In the genomic region with DNA sequence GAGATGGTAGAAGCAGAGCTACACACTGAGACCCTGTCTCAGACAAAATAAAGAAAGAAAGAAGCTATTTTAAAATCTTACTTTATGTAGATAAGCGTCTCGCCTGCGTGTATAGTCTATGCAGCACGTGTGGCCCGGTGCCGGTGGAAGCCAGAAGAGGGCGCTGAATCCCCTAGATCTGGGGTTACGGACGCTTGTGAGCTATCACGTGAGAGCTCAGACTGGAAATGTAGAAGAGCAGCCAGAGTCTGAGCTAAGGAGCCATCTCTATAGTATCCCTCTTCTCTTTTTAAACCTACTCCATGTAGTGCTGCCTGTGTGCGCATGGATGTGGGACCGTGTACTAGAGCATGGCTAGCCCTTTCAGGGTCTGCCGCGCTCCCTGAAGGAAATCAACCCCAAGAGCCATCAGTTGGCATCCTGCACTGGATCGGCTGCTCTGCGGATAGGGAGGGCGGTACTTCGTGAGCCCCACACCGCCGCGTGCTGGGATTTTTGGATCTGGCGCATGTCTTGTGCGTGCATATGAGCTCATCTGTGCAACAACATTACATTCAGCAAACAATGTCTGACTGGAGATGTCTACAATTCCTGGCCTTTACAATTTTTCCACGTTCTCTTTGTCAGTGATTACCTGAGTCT, we compare ENCODE assay signal across 7 mouse cellular contexts. TPM values are rescaled to one million over a fixed set of nuclear protein-coding genes. Genes with fewer than 3 reads are reported as not detected.
DNase-seq lines count a peak whose midpoint lies in the region; ATAC-seq lines count a peak whose summit lies in the region.

No protein-coding gene starts in this region.

- DNase-seq in urinary bladder, postnatal 4 days (ENCODE audit: low spot score in 2 of 2) = peak; percentile 46 to 77
- no peak for DNase-seq in urinary bladder, adult 2 months (ENCODE audit: low spot score)
- DNase-seq in c-Kit-positive CD71-positive TER-119-negative erythroid progenitor cells, embryonic 14.5 days (ENCODE audit: low read depth) = peak; percentile 82
- DNase-seq in forelimb bud, embryonic 11.5 days (ENCODE audit: low read depth, low spot score) = peak; percentile 75
- DNase-seq in kidney, adult 11 months = peak; percentile 45

- H3K4me1 ChIP-seq in liver, embryonic 15.5 days (replicated peaks) = peaks cover 31% of the 10 kb centered on the region
- H3K4me1 ChIP-seq in neural tube, embryonic 12.5 days = peaks cover 9% of the 10 kb centered on the region; the same call in 1 of the 2 replicates

- no peak overlapping the region for H3K27ac ChIP-seq in liver, embryonic 15.5 days (replicated peaks)
- no peak overlapping the region for H3K27ac ChIP-seq in neural tube, embryonic 12.5 days

- H3K27me3 ChIP-seq in liver, embryonic 15.5 days = peaks cover 24% of the 10 kb centered on the region
- H3K27me3 ChIP-seq in neural tube, embryonic 12.5 days (replicated peaks) = no peaks in the 10 kb centered on the region

- H3K4me3 ChIP-seq in liver, embryonic 15.5 days (replicated peaks) = no peak overlapping the region
- H3K4me3 ChIP-seq in neural tube, embryonic 12.5 days = no peak overlapping the region

- no peaks in the 10 kb centered on the region for H3K9me3 ChIP-seq in liver, embryonic 15.5 days (replicated peaks)
- H3K9me3 ChIP-seq in neural tube, embryonic 12.5 days = no peaks in the 10 kb centered on the region

- WGBS in liver, embryonic 15.5 days (ENCODE audit: insufficient replicate concordance) = 28% methylated on average over 24 of the region's 24 CpGs
- whole genome bisulfite sequencing in neural tube, embryonic 12.5 days = 28% methylated on average over 24 of the region's 24 CpGs

- peak overlapping the region; percentile 37 for H3K4me2 ChIP-seq in liver, embryonic 15.5 days
- H3K4me2 ChIP-seq in neural tube, embryonic 12.5 days (replicated peaks) = peak overlapping the region; percentile 51

- H3K9ac ChIP-seq in liver, embryonic 15.5 days = no peak overlapping the region
- peak overlapping the region; percentile 22; the same call in 1 of the 2 replicates for H3K9ac ChIP-seq in neural tube, embryonic 12.5 days

- ATAC-seq in liver, embryonic 15.5 days (ENCODE audit: insufficient read depth) = 0 out of 2 replicates have a peak, but pooled peaks have one; percentile 23
- no peak for ATAC-seq in neural tube, embryonic 12.5 days (ENCODE audit: low FRiP score, low read depth)

- peaks cover 19% of the 10 kb centered on the region for H3K36me3 ChIP-seq in liver, embryonic 15.5 days (replicated peaks)
- H3K36me3 ChIP-seq in neural tube, embryonic 12.5 days = no peaks in the 10 kb centered on the region

RNA-seq across cellular contexts. Expression of gene Zfp691, which starts 31.6 kb away (rescaled TPM):
- polyA plus RNA-seq in urinary bladder, adult 2 months (2012; rRNA removed) = 8.9 and 9.7 TPM in 2 replicates
- polyA plus RNA-seq in liver, embryonic 15.5 days (2015; fragmentation: Nextera tagmentation; extraction: Ambion mirVana) = 2.2 and 2.5 TPM in 2 replicates
- polyA plus RNA-seq in neural tube, embryonic 12.5 days (2016; fragmentation: Nextera tagmentation; extraction: Ambion mirVana) = 7.2 and 9.3 TPM in 2 replicates

RNA-seq across cellular contexts. Expression of gene Slc2a1, which starts 33.8 kb away (rescaled TPM):
- 36.2 and 38.7 TPM in 2 replicates for polyA plus RNA-seq in urinary bladder, adult 2 months (2012; rRNA removed)
- polyA plus RNA-seq in liver, embryonic 15.5 days (2015; fragmentation: Nextera tagmentation; extraction: Ambion mirVana) = 293 and 326 TPM in 2 replicates
- 122 and 128 TPM in 2 replicates for polyA plus RNA-seq in neural tube, embryonic 12.5 days (2016; fragmentation: Nextera tagmentation; extraction: Ambion mirVana)

RNA-seq across cellular contexts. Expression of gene Ermap, which starts 47.5 kb away (rescaled TPM):
- polyA plus RNA-seq in urinary bladder, adult 2 months (2012; rRNA removed) = 0.15 and 0.33 TPM in 2 replicates
- 386 and 428 TPM in 2 replicates for polyA plus RNA-seq in liver, embryonic 15.5 days (2015; fragmentation: Nextera tagmentation; extraction: Ambion mirVana)
- 4.2 and 5.7 TPM in 2 replicates for polyA plus RNA-seq in neural tube, embryonic 12.5 days (2016; fragmentation: Nextera tagmentation; extraction: Ambion mirVana)

RNA-seq across cellular contexts. Expression of gene Svbp, which starts 52.8 kb away (rescaled TPM):
- 48.0 and 51.4 TPM in 2 replicates for polyA plus RNA-seq in urinary bladder, adult 2 months (2012; rRNA removed)
- 82.6 and 91.9 TPM in 2 replicates for polyA plus RNA-seq in liver, embryonic 15.5 days (2015; fragmentation: Nextera tagmentation; extraction: Ambion mirVana)
- polyA plus RNA-seq in neural tube, embryonic 12.5 days (2016; fragmentation: Nextera tagmentation; extraction: Ambion mirVana) = 185 and 200 TPM in 2 replicates

Comparison
In these comparisons a context has a peak if more than half of its experiments do, and no peak if none do; other contexts are left out.
1. RNA of gene Ermap, which starts 47.5 kb away (polyA plus RNA-seq): 386 to 428 TPM in liver, embryonic 15.5 days; 4.2 to 5.7 TPM in neural tube, embryonic 12.5 days and 0.15 to 0.33 TPM in urinary bladder, adult 2 months; every median in the first group is over 10 times any median in the second.